Mouse (Mus musculus) lung, adult 2 months (tissue): ENCODE measurements around the gene Eno4. TPM values are rescaled to one million over a fixed set of nuclear protein-coding genes. Genes with fewer than 3 reads are reported as not detected.
A peak's percentile ranks its signal among the peaks of the same experiment; 100 is the strongest.
"Not testable (repeated sequence)": the region's sequence is repeated elsewhere in the genome, so short reads cannot be mapped to it uniquely, and the experiment has no call there.

ENCODE experiments used
- DNase-seq: peaks from one replicate; pipeline ENCODE4 v3.0.0; 2022
- H3K4me1 ChIP-seq: fragments of 200-500 bp; 2 replicates; pipeline ENCODE4 v1.6.1; 2011; ENCODE audit warnings: low read length; ENCODE audit not compliant: control insufficient read depth, insufficient read depth
- H3K4me3 ChIP-seq: fragments of 200-500 bp; replicated peaks from 2 replicates; pipeline ENCODE3; 2011; ENCODE audit warnings: low read depth, mild to moderate bottlenecking, control low read depth, low read length; ENCODE audit errors: extremely low read depth
- CTCF ChIP-seq: fragments of 200-500 bp; IDR thresholded peaks from 2 replicates; pipeline ENCODE4 v1.5.1; 2011; ENCODE audit warnings: mild to moderate bottlenecking, low read length, control low read depth; ENCODE audit not compliant: insufficient read depth
- POLR2A ChIP-seq: fragments of 200-500 bp; IDR thresholded peaks from 2 replicates; pipeline ENCODE4 v1.6.1; 2011; ENCODE audit warnings: low read depth, mild to moderate bottlenecking, control low read depth, low read length, borderline replicate concordance; ENCODE audit errors: extremely low read depth
- WGBS: fragments of 180-500 bp; shearing (Covaris S2); methylation state at CpG from one replicate; pipeline ENCODE4 v1.1.7; 2018; 5-methylcytosine and 5-hydroxymethylcytosine counted together
- polyA plus RNA-seq: library from polyadenylated mRNA; depleted of rRNA; stranded (reverse); fragments of >200 nt; gene quantifications from 2 replicates; pipeline ENCODE4 v1.2.3, GENCODE M21; 2012; rRNA removed

Gene Eno4
- 3.1 and 4.6 TPM in 2 replicates for polyA plus RNA-seq

- WGBS, result under 1% methylated on average over 65 of the region's 65 CpGs
- Histone ChIP-seq H3K4me3 (peak within 1 kb of the TSS; percentile 85), H3K4me1 (peaks cover 4% of the 10 kb centered on the region; the same call in 1 of the 2 replicates)
- DNase-seq, result peak; percentile 94
- peak; percentile 95; the same call in 1 of the 2 replicates for TF ChIP-seq POLR2A
- no peak for TF ChIP-seq CTCF
These were observed at the start of gene Eno4, which contains the start of gene Hspa12a for GRCm38 (mm10) chr19:58942841-58943828. Eno4 (plus strand) TSS chr19:58943425. Hspa12a (minus strand) TSS chr19:58943654.

DNA sequence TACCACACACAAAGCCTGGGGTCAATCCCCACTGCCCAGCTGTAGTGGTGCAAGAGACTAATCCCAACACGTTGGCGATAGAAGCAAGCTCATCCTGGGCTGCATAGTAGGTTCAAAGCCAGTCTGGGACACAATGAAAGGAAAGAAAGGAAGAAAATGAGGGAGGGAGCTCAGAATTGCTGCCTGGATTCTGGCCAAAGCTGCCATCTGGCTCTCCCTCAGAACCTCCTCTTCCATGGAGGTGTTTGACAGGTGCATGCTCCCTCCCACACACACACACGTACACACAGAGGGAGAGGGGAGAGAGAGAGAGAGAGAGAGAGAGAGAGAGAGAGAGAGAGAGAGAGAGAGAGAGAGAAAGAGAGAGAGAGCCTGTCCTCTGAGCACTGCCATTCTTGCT is 47.0 kb upstream of the Eno4 start:
- WGBS, result 74% methylated on average over 3 of the region's 3 CpGs

GRCm38 (mm10) chr19:58900471-58900870 is 42.8 kb upstream of the Eno4 start:
- WGBS, result 85% methylated on average over 10 of the region's 10 CpGs
- H3K4me3 ChIP-seq, DNase-seq, H3K4me1 ChIP-seq: not testable (repeated sequence)

More for the DNA sequence above, 47.0 kb upstream of the Eno4 start:
- no peak overlapping the region for H3K4me3 ChIP-seq
- TF ChIP-seq CTCF (no peak), POLR2A (no peak)
- H3K4me1 ChIP-seq, result no peaks in the 10 kb centered on the region
- DNase-seq, result no peak

DNA sequence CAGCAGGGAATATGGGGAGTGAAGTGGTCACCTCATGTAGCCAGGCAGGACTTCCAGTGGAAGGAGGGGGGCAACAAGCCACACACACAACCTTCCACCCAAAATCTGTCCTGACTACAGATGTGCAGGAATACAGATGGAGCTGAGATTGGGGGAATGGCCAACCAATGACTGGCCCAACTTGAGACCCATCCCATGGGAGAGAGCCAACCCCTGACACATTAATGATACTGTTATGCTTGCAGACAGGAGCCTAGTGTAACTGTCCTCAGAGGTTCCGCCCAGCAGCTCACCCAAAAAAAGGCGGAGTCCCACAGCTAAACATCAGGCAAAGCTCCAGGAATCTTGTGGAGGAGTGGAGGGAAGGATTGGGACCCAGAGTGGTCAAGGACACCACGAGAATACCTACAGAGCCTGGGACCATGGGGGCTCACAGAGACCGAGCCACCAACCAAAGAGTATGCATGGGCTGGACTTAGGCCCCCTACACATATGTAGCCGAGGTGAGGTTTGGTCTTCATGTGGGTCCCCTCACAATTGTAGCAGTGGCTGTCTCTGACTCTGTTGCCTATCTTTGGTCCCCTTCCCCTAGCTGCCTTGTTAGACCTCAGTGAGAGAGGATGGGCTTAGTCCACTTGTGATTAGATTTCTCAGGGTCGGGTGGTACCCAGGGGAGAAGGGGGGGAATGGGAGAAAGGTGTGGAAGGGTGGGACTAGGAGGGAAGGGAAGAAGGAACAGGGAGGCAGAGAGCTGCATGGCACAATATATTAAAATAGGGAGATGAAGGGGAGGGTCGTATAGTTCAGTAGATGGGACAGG is 39.9 kb upstream of the Eno4 start:
- no peak for DNase-seq
- no peak overlapping the region for H3K4me3 ChIP-seq
- 57% methylated on average over 7 of the region's 7 CpGs for WGBS
- TF ChIP-seq POLR2A (no peak), CTCF (no peak)
- 0 out of 2 replicates have a peak, but pooled peaks cover 2% of the 10 kb centered on the region for H3K4me1 ChIP-seq

- TF ChIP-seq POLR2A (no peak), CTCF (peak; percentile 96)
- Histone ChIP-seq H3K4me3 (peak overlapping the region; percentile 4), H3K4me1 (0 out of 2 replicates have a peak, but pooled peaks cover 2% of the 10 kb centered on the region)
- peak; percentile 88 for DNase-seq
- WGBS, result under 1% methylated on average over 11 of the region's 11 CpGs
These were observed 39.3 kb upstream of the Eno4 start for GRCm38 (mm10) chr19:58903899-58904327.

DNA sequence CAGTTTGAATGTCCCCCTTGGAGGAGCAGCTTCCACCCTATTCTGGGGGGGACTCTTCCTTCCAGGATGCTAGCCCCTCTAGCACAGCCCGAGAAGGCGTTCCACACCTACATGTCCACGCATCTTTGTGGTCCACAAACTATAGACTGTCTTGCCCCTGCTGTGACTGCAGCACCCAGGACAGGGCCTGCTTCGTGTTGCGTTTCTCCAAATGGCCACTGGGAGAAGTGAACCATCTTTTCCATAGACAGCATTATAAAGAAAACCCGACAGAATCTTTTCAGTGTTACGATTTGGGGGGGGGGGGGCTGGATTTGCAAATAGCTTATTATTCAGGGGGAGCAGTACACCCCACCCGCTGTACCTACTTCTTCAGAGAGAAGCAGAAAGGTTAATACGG is 36.5 kb upstream of the Eno4 start:
- Histone ChIP-seq H3K4me3 (no peak overlapping the region), H3K4me1 (peaks cover 7% of the 10 kb centered on the region; the same call in 1 of the 2 replicates)
- 63% methylated on average over 9 of the region's 9 CpGs for WGBS
- TF ChIP-seq CTCF, result no peak
- no peak for TF ChIP-seq POLR2A
- DNase-seq, result no peak

- WGBS, result 50% methylated on average over 10 of the region's 10 CpGs
- no peak for TF ChIP-seq CTCF
- TF ChIP-seq POLR2A, result no peak
- no peak for DNase-seq
- H3K4me3 ChIP-seq, result no peak overlapping the region
- peaks cover 7% of the 10 kb centered on the region; the same call in 1 of the 2 replicates for H3K4me1 ChIP-seq
These were observed 35.2 kb upstream of the Eno4 start for GRCm38 (mm10) chr19:58908018-58908417.

DNA sequence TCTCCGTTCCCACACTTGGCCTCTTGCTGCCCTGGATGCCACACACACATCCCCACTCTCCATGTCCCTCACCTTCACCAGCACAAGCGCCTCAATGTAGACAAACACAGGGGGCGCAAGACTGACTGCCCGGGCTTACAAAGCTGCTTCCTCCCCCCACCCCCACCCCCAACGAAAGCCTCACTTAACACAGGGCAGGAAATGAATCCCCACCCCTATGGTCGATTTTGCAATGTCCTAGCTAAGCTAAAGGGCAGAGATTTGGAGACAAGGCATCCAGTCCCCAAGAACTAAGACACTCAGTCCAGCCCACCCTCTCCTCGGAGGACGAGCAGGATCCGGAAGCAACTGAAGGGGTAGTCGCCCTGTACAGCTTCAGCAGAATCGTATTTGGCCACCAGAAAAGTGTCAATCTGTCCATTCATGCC is 32.3 kb upstream of the Eno4 start:
- Histone ChIP-seq H3K4me3 (peak overlapping the region; percentile 34), H3K4me1 (peaks cover 7% of the 10 kb centered on the region; the same call in 1 of the 2 replicates)
- WGBS, result 2% methylated on average over 11 of the region's 11 CpGs
- no peak for TF ChIP-seq CTCF
- TF ChIP-seq POLR2A, result no peak
- no peak for DNase-seq

DNA sequence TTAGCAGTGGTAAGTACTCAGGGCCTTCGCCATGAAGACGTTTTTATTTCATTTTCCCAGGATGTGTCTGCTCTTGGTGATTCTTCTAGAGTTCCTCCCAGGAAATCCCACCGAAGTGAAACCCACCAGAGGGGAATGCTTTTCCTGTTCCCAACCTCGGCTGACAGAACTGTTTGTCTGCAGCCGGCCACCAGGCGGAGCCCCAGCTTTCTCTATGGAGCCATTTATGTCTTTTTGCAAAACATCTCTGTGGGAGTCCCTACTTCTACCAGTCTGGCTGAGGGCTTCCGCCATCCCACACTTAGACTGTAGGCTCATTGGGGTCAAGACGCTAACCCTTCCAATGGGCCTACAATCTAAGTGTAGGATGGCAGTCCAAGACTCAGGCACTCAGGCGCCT is 31.8 kb upstream of the Eno4 start:
- peak; percentile 64 for DNase-seq
- no peak overlapping the region for H3K4me3 ChIP-seq
- H3K4me1 ChIP-seq, result peaks cover 7% of the 10 kb centered on the region; the same call in 1 of the 2 replicates
- TF ChIP-seq CTCF (peak; percentile 74), POLR2A (no peak)
- 11% methylated on average over 9 of the region's 9 CpGs for WGBS

GRCm38 (mm10) chr19:58913301-58913700 is 29.9 kb upstream of the Eno4 start:
- Histone ChIP-seq H3K4me1 (peaks cover 5% of the 10 kb centered on the region; the same call in 1 of the 2 replicates), H3K4me3 (no peak overlapping the region)
- 87% methylated on average over 6 of the region's 6 CpGs for WGBS
- TF ChIP-seq POLR2A, result no peak
- no peak for TF ChIP-seq CTCF
- no peak for DNase-seq
